In genomic region chr1:128013698-128014386, GRCm38 (mm10) we compare ENCODE assay signal across 17 mouse cellular contexts.
DNase-seq lines count a peak whose midpoint lies in the region; ATAC-seq and TF ChIP-seq lines count a peak whose summit lies in the region.
"Had no signal": no experiment of that assay in that cellular context is flagged by ENCODE, and none has a peak within 500 bp of the region (broad histone marks: within the 10 kb centered on the region; RNA-seq: fewer than 3 reads in every experiment).

No protein-coding gene starts in this region.

- H3K36me3 ChIP-seq in liver, adult 2 months (ENCODE audit: control insufficient read depth, insufficient read depth, low read length), result no peaks in the 10 kb centered on the region
- H3K36me3 ChIP-seq in liver, embryonic 11.5 days (ENCODE audit: control insufficient read depth, insufficient read depth, low read length), result no peaks in the 10 kb centered on the region
- peaks cover 20% of the 10 kb centered on the region for H3K36me3 ChIP-seq in embryonic facial prominence, embryonic 10.5 days (replicated peaks)
- H3K36me3 ChIP-seq: midbrain, embryonic 12.5 days had no signal

- no peaks in the 10 kb centered on the region for H3K27me3 ChIP-seq in liver, adult 2 months (ENCODE audit: control insufficient read depth, insufficient read depth, low read length)
- no peaks in the 10 kb centered on the region for H3K27me3 ChIP-seq in liver, embryonic 11.5 days (replicated peaks; ENCODE audit: control insufficient read depth, insufficient read depth, low read length)
- H3K27me3 ChIP-seq in embryonic facial prominence, embryonic 10.5 days (replicated peaks; ENCODE audit: low read depth, poor library complexity, severe bottlenecking), result no peaks in the 10 kb centered on the region
- H3K27me3 ChIP-seq: embryonic facial prominence, embryonic 13.5 days; midbrain, embryonic 12.5 days had no signal

- H3K27ac ChIP-seq in liver, adult 2 months (replicated peaks; ENCODE audit: insufficient read depth, low read depth, low read length), result no peak overlapping the region
- no peak overlapping the region; the same call in 1 of the 2 replicates for H3K27ac ChIP-seq in liver, embryonic 11.5 days (ENCODE audit: low read depth, low read length)
- H3K27ac ChIP-seq in embryonic facial prominence, embryonic 10.5 days (replicated peaks), result no peak overlapping the region
- H3K27ac ChIP-seq: embryonic facial prominence, embryonic 13.5 days; hindbrain, embryonic 10.5 days; midbrain, embryonic 12.5 days had no signal

- peak; percentile 75 for ATAC-seq in liver, embryonic 11.5 days (replicated peaks; ENCODE audit: low FRiP score)
- ATAC-seq: CD4-positive, CD25-positive, alpha-beta regulatory T cell, adult 4 months; forebrain, embryonic 14.5 days had no signal

- no peak for TF ChIP-seq CTCF in liver, adult 2 months (IDR thresholded peaks at IDR 0.05; ENCODE audit: low read depth, low read length)

- DNase-seq in liver, adult 2 months (ENCODE audit: extremely low read depth, low read depth, low spot score), result peak; percentile 7
- DNase-seq in liver, result no peak
- DNase-seq in adipocyte (ENCODE audit: low spot score), result peak; percentile 18
- no peak for DNase-seq in liver, embryonic 11.5 days (ENCODE audit: low spot score)
- DNase-seq in lung, postnatal 25 days (ENCODE audit: low spot score), result peak; percentile 24
- no peak for DNase-seq in layer of hippocampus, postnatal 25 days (ENCODE audit: extremely low spot score in 1 of 2, low spot score in 1 of 2)
- DNase-seq in c-Kit-positive CD71-positive TER-119-positive erythroid progenitor cells, embryonic 14.5 days (ENCODE audit: low spot score), result no peak
- DNase-seq in embryonic facial prominence, embryonic 10.5 days (ENCODE audit: low spot score), result no peak
- DNase-seq: cerebellum, adult 18-20 months; kidney, adult 9 months; thymus, postnatal 36 days had no signal

- H3K9me3 ChIP-seq in liver, embryonic 11.5 days (ENCODE audit: control insufficient read depth, low read length), result no peaks in the 10 kb centered on the region
- H3K9me3 ChIP-seq in embryonic facial prominence, embryonic 10.5 days, result no peaks in the 10 kb centered on the region
- H3K9me3 ChIP-seq: embryonic facial prominence, embryonic 13.5 days; hindbrain, embryonic 10.5 days; midbrain, embryonic 12.5 days had no signal

- H3K79me2 ChIP-seq in liver, adult 2 months (ENCODE audit: control insufficient read depth, insufficient read depth, low read length), result no peaks in the 10 kb centered on the region

- H3K4me1 ChIP-seq in liver, adult 2 months (ENCODE audit: control insufficient read depth, insufficient read depth, low read length), result peaks cover 2% of the 10 kb centered on the region; the same call in 1 of the 2 replicates
- peaks cover 5% of the 10 kb centered on the region; the same call in 1 of the 2 replicates for H3K4me1 ChIP-seq in liver, embryonic 11.5 days (replicated peaks; ENCODE audit: control insufficient read depth, insufficient read depth, low read length)
- no peaks in the 10 kb centered on the region for H3K4me1 ChIP-seq in embryonic facial prominence, embryonic 10.5 days
- H3K4me1 ChIP-seq: embryonic facial prominence, embryonic 13.5 days; hindbrain, embryonic 10.5 days had no signal

- no peak overlapping the region for H3K9ac ChIP-seq in liver, adult 2 months (ENCODE audit: low read depth, low read length)
- H3K9ac ChIP-seq in liver, embryonic 11.5 days (ENCODE audit: low read depth, low read length), result no peak overlapping the region
- H3K9ac ChIP-seq: embryonic facial prominence, embryonic 13.5 days; midbrain, embryonic 12.5 days had no signal

- H3K4me3 ChIP-seq in liver, adult 2 months (ENCODE audit: insufficient read depth, low read depth, low read length), result no peak overlapping the region
- no peak overlapping the region for H3K4me3 ChIP-seq in liver, embryonic 11.5 days (ENCODE audit: low read depth, low read length)
- H3K4me3 ChIP-seq in embryonic facial prominence, embryonic 10.5 days, result no peak overlapping the region
- H3K4me3 ChIP-seq: embryonic facial prominence, embryonic 13.5 days; hindbrain, embryonic 10.5 days; midbrain, embryonic 12.5 days; myocyte had no signal

- 79% methylated on average over 4 of the region's 4 CpGs for WGBS in liver, adult 2 months
- 58% methylated on average over 4 of the region's 4 CpGs for WGBS in liver, embryonic 11.5 days
- 85% methylated on average over 4 of the region's 4 CpGs for WGBS in embryonic facial prominence, embryonic 10.5 days

- no peak overlapping the region for H3K4me2 ChIP-seq in liver, embryonic 11.5 days
- H3K4me2 ChIP-seq: embryonic facial prominence, embryonic 13.5 days; midbrain, embryonic 12.5 days had no signal

- TF ChIP-seq POLR2A in liver, adult 2 months (IDR thresholded peaks at IDR 0.05; ENCODE audit: extremely low read depth, insufficient read depth, low read length), result no peak

Comparison
In these comparisons a context has a peak if more than half of its experiments do, and no peak if none do; other contexts are left out.
1. DNase-seq: peak in liver, adult 2 months (single experiment), adipocyte (single experiment) and lung, postnatal 25 days (single experiment); none in liver (single experiment), liver, embryonic 11.5 days (single experiment), layer of hippocampus, postnatal 25 days (0 of 2), c-Kit-positive CD71-positive TER-119-positive erythroid progenitor cells, embryonic 14.5 days (single experiment) and embryonic facial prominence, embryonic 10.5 days (single experiment).